Mouse (Mus musculus) fibroblast of lung, adult 2 months (primary cell): Measurements from ENCODE around the gene Gm28827.
"Not testable (repeated sequence)": the region's sequence is repeated elsewhere in the genome, so short reads cannot be mapped to it uniquely, and the experiment has no call there.

Source experiments
- DNase-seq: peaks from one replicate; pipeline ENCODE4 v3.0.0-alpha.2; 2011; ENCODE audit warnings: low read depth

The Gm28827 gene

DNA sequence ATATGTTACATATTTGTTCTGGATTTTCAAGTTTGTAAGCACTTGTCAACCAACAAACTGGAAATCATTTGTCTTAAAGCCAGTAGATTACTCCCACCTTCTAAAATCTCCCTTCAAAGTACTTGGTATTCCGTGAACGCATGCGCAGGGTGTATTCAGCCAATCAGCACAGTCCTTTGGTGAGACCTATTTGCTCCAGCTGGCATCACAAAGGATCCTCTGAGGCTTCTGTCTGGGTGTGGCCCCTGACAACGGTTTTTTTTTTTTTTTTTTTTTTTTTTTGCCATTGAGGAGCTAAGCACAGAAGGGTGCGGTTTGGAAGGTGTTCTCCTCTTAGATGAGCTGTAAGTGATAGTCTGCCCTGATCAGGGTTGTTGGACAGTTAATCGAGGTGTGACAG is at the start of gene Gm28827:
TSS of gene Gm28827 (plus strand) at position 301 of the 400 bp plus-strand sequence.
- not testable (repeated sequence) for DNase-seq
